Mouse (Mus musculus) ovary, postnatal 14 days (tissue): Measurements from ENCODE around the gene Klrc3.
"Not testable (repeated sequence)": the region's sequence is repeated elsewhere in the genome, so short reads cannot be mapped to it uniquely, and the experiment has no call there.

ENCODE experiments used
- DNase-seq: peaks from one replicate; pipeline ENCODE4 v3.0.0; 2022; ENCODE audit warnings: low spot score

Gene Klrc3

DNA sequence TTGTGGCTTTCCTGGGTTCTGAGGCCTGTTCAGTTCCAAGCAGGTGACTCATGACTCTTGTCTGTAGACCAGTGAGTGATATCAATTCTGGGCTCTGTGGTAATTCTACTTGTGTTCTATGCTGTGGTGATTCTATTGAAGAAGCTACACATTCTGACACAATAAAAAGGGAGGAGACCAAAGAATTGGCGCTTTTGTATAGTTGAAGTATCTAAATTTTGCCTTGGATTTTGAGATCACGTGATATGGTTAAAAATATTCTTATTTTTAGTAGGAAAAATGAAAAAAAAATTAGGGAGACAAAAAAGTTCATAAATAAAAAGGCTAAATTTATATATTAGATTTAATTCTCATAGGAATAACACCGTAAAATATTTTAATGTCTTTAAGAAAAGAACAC is at the start of gene Klrc3:
Klrc3 (minus strand) TSS at position 101 of the 400 bp plus-strand sequence.
- not testable (repeated sequence) for DNase-seq

- not testable (repeated sequence) for DNase-seq
Observed at GRCm38 (mm10) chr6:129691436-129691835, 48.3 kb upstream of the Klrc3 start.

DNA sequence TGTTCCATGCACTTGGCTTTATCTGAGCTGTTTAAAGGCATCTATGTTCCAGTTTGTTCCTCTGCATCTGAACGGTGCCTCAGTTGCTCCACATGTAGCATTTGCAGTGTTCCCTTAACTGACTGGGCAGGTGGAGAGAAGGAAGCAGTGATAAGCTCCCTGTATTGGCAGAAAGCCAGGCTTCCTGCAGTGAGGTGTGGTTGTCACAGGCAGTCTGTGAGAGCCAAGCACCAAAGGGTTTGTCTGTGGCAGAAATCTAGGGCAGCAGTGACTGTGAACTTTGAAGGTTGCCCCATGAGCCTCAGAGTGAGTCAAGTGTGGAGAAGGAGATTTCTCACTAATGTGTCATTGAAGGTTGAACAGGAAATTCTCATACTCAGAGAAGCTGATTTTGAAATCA is 37.2 kb upstream of the Klrc3 start:
- no peak for DNase-seq

GRCm38 (mm10) chr6:129678873-129679272 is 35.7 kb upstream of the Klrc3 start, which contains the start of gene Klrc1:
Gene Klrc1, minus strand, starts transcription at chr6:129678973.
- no peak for DNase-seq

DNA sequence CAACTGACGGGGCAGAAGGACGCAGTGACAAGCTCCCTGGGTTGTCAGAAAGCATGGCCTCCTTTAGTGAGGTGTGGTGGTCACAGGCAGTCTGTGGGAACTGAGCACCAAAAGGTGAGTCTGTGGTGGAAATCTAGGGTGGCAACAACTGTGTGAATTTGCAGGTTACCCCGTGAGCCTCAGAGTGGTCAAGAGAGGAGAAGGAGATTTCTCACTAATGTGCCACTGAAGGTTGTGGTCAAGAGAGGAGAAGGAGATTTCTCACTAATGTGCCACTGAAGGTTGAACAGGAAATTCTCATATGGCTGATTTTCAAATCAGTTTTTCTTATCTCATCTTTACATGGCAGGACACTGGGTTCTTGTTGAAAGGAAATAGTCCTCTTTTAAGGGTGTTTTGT is 18.2 kb upstream of the Klrc3 start:
- not testable (repeated sequence) for DNase-seq

DNA sequence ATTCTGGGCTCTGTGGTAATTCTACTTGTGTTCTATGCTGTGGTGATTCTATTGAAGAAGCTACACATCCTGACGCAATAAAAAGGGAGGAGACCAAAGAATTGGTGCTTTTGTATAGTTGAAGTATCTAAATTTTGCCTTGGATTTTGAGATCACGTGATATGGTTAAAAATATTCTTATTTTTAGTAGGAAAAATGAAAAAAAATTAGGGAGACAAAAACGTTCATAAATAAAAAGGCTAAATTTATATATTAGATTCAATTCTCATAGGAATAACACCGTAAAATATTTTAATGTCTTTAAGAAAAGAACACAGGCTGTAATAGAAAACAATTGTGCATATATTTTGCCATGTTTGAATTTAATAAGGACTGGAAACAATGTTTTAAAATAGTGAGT is 17.5 kb upstream of the Klrc3 start, which contains the start of gene Klrc2:
Klrc2 (minus strand) TSS at position 101 of the 400 bp plus-strand sequence.
- not testable (repeated sequence) for DNase-seq

- DNase-seq = not testable (repeated sequence)
Observed at GRCm38 (mm10) chr6:129644054-129644453, 917 bp upstream of the Klrc3 start.

GRCm38 (mm10) chr6:129631046-129631445 is 12.1 kb downstream of the Klrc3 start:
- not testable (repeated sequence) for DNase-seq

DNA sequence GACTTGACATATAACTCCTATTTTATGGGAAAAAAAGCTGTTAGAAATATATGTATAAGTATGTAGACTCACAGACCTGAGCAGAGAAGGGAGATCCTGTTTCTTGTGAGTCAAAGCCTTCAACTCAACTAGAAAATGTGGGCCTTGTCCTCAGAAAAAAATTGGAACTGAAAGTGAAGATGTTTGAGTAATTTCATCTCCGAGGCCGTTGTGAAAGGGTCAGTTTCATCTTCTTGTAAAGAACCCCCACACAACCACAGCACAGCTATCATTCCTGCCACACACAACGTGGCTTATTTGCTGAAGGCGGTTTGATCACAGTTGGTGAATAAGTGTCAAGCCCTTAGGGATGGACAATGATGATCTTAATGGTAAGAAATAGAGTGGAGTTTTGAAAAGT is 19.4 kb downstream of the Klrc3 start, which contains the start of gene Klrk1:
Klrk1 (minus strand) TSS at position 130 of the 400 bp plus-strand sequence.
- DNase-seq = no peak

DNA sequence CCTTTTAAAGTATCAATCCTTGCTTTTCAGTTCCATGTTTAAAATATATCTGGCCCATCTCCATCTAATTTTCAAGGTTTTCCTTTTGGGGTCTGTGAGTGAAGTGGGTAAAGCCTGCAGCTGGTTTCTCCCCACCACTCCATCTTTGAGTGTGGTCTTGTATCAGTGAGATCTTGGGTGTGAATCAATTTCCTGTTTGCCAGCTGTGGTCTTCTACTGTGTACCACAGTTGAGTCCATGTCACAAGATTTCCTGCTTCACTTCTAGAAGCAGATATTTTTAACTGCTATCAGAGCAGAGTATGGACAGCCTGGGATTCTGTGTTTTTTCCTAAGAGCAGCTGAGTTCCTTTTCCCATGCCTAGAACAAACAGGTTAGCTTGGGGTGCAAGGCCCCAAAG is 34.8 kb downstream of the Klrc3 start:
- DNase-seq = no peak

DNA sequence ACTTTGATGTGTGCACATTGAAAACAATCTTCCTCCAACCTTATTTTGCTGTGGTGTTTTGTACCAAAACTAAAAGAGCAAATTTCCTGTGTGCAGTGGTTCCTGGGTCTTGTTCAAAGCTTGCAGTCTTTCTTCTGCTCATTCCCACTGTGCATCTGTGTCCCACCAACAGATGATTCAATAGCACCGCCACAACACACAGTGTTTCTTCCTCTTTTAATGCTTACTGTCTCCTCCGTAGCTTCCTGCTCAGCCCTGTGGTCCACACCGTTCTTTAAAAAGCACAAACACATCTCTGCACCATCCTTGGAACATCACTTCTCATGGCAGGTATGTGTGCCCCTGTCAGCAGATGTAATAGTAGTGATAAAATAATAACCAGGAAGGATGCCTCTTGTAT is 51.6 kb downstream of the Klrc3 start, which contains the start of gene Klrd1:
Klrd1 (plus strand) TSS at position 275 of the 400 bp plus-strand sequence.
- no peak for DNase-seq
